Mouse (Mus musculus): ENCODE data around the gene Psenen. TPM values are rescaled to one million over a fixed set of nuclear protein-coding genes. Genes with fewer than 3 reads are reported as not detected.

Gene Psenen
- polyA plus RNA-seq (2017; shearing (Covaris generic)), result 150 TPM

GRCm38 (mm10) chr7:30563117-30563905 is at the start of gene Psenen, which contains the start of the genes U2af1l4 and Gm49396:
Gene Psenen, minus strand, starts transcription at chr7:30563627.
Gene U2af1l4, plus strand, starts transcription at chr7:30563301.
Gene Gm49396, plus strand, starts transcription at chr7:30563344.

GRCm38 (mm10) chr7:30612654-30613402 is 49.4 kb upstream of the Psenen start, which contains the start of gene Upk1a:
Gene Upk1a, minus strand, starts transcription at chr7:30612847.

GRCm38 (mm10) chr7:30598786-30599185 is 35.4 kb upstream of the Psenen start, which contains the start of gene Zbtb32:
Gene Zbtb32, minus strand, starts transcription at chr7:30598909.

GRCm38 (mm10) chr7:30588676-30589434 is 25.4 kb upstream of the Psenen start, which contains the start of gene Kmt2b:
Gene Kmt2b, minus strand, starts transcription at chr7:30588726.

GRCm38 (mm10) chr7:30564970-30565571 is 1.6 kb upstream of the Psenen start, which contains the start of gene Igflr1:
Gene Igflr1, plus strand, starts transcription at chr7:30565427.

GRCm38 (mm10) chr7:30559443-30559954 is 3.9 kb downstream of the Psenen start, which contains the start of gene Lin37:
Gene Lin37, minus strand, starts transcription at chr7:30559838.

GRCm38 (mm10) chr7:30552102-30553020 is 11.1 kb downstream of the Psenen start, which contains the start of the genes Hspb6 and Proser3:
Gene Hspb6, plus strand, starts transcription at chr7:30552178.
Gene Proser3, minus strand, starts transcription at chr7:30552299.

GRCm38 (mm10) chr7:30534633-30535577 is 28.5 kb downstream of the Psenen start, which contains the start of gene Arhgap33:
Gene Arhgap33, minus strand, starts transcription at chr7:30535060.

Other genes with a start within 250 kb of the Psenen start
- gene Syne4, start 248.8 kb downstream of the Psenen start, polyA plus RNA-seq (2017; shearing (Covaris generic)), result 2.6 TPM
- gene E130208F15Rik, start 241.9 kb downstream of the Psenen start, polyA plus RNA-seq (2017; shearing (Covaris generic)), result not detected
- 16.2 TPM for gene Sdhaf1, start 239.7 kb downstream of the Psenen start, polyA plus RNA-seq (2017; shearing (Covaris generic))
- not detected for gene Lrfn3, start 200.9 kb downstream of the Psenen start, polyA plus RNA-seq (2017; shearing (Covaris generic))
- not detected for gene Tyrobp, start 149.9 kb downstream of the Psenen start, polyA plus RNA-seq (2017; shearing (Covaris generic))
- 749 TPM for gene Hcst, start 143.8 kb downstream of the Psenen start, polyA plus RNA-seq (2017; shearing (Covaris generic))
- gene Nfkbid, start 141.9 kb downstream of the Psenen start, polyA plus RNA-seq (2017; shearing (Covaris generic)), result 888 TPM
- 24.5 TPM for gene Aplp1, start 118.1 kb downstream of the Psenen start, polyA plus RNA-seq (2017; shearing (Covaris generic))
- gene Kirrel2, start 105.9 kb downstream of the Psenen start, polyA plus RNA-seq (2017; shearing (Covaris generic)), result not detected
- gene Nphs1, start 105.3 kb downstream of the Psenen start, polyA plus RNA-seq (2017; shearing (Covaris generic)), result 0.22 TPM
- gene Prodh2, start 70.0 kb downstream of the Psenen start, polyA plus RNA-seq (2017; shearing (Covaris generic)), result not detected
- 1.1 TPM for gene Arhgap33, start 28.6 kb downstream of the Psenen start, polyA plus RNA-seq (2017; shearing (Covaris generic))
- gene Hspb6, start 11.4 kb downstream of the Psenen start, polyA plus RNA-seq (2017; shearing (Covaris generic)), result 5.0 TPM
- gene Proser3, start 11.3 kb downstream of the Psenen start, polyA plus RNA-seq (2017; shearing (Covaris generic)), result 2.2 TPM
- 49.3 TPM for gene Lin37, start 3.8 kb downstream of the Psenen start, polyA plus RNA-seq (2017; shearing (Covaris generic))
- gene U2af1l4, start 326 bp downstream of the Psenen start, polyA plus RNA-seq (2017; shearing (Covaris generic)), result 90.7 TPM
- gene Gm49396, start 283 bp downstream of the Psenen start, polyA plus RNA-seq (2017; shearing (Covaris generic)), result 54.0 TPM
- 67.5 TPM for gene Igflr1, start 1.8 kb upstream of the Psenen start, polyA plus RNA-seq (2017; shearing (Covaris generic))
- gene Kmt2b, start 25.1 kb upstream of the Psenen start, polyA plus RNA-seq (2017; shearing (Covaris generic)), result 11.1 TPM
- gene Zbtb32, start 35.3 kb upstream of the Psenen start, polyA plus RNA-seq (2017; shearing (Covaris generic)), result 16.9 TPM
- gene Upk1a, start 49.2 kb upstream of the Psenen start, polyA plus RNA-seq (2017; shearing (Covaris generic)), result 0.62 TPM
- 445 TPM for gene Cox6b1, start 62.5 kb upstream of the Psenen start, polyA plus RNA-seq (2017; shearing (Covaris generic))
- not detected for gene Etv2, start 72.2 kb upstream of the Psenen start, polyA plus RNA-seq (2017; shearing (Covaris generic))
- gene Rbm42, start 86.7 kb upstream of the Psenen start, polyA plus RNA-seq (2017; shearing (Covaris generic)), result 238 TPM
- 47.1 TPM for gene Haus5, start 101.4 kb upstream of the Psenen start, polyA plus RNA-seq (2017; shearing (Covaris generic))
- not detected for gene Pmis2, start 108.0 kb upstream of the Psenen start, polyA plus RNA-seq (2017; shearing (Covaris generic))
- not detected for gene 2200002J24Rik, start 135.3 kb upstream of the Psenen start, polyA plus RNA-seq (2017; shearing (Covaris generic))
- gene Atp4a, start 148.6 kb upstream of the Psenen start, polyA plus RNA-seq (2017; shearing (Covaris generic)), result not detected
- gene Tmem147, start 165.9 kb upstream of the Psenen start, polyA plus RNA-seq (2017; shearing (Covaris generic)), result 66.4 TPM
- gene Gapdhs, start 180.1 kb upstream of the Psenen start, polyA plus RNA-seq (2017; shearing (Covaris generic)), result 1.1 TPM
- gene Sbsn, start 187.8 kb upstream of the Psenen start, polyA plus RNA-seq (2017; shearing (Covaris generic)), result 1.2 TPM
- gene Dmkn, start 200.1 kb upstream of the Psenen start, polyA plus RNA-seq (2017; shearing (Covaris generic)), result not detected
- gene Krtdap, start 224.3 kb upstream of the Psenen start, polyA plus RNA-seq (2017; shearing (Covaris generic)), result not detected

All from effector memory CD4-positive, alpha-beta T cell, adult 7 months (primary cell).